Mouse (Mus musculus) forebrain, embryonic 12.5 days (tissue): Measurements from ENCODE around the gene Lce1e. TPM values are rescaled to one million over a fixed set of nuclear protein-coding genes. Genes with fewer than 3 reads are reported as not detected.
"Not testable (repeated sequence)": the region's sequence is repeated elsewhere in the genome, so short reads cannot be mapped to it uniquely, and the experiment has no call there.

Experiments
- ATAC-seq: fragments of 200-750 bp; cut with Nextera tagmentation; 2 replicates; pipeline ENCODE4 v1.8.0; 2017; ENCODE audit warnings: moderate TSS enrichment; ENCODE audit not compliant: low FRiP score
- H3K27ac ChIP-seq: fragments of 300-500 bp; sonication (generic); 2 replicates; pipeline ENCODE4 v1.5.1; 2016; ENCODE audit warnings: mild to moderate bottlenecking
- H3K27me3 ChIP-seq: fragments of 300-500 bp; sonication (generic); 2 replicates; pipeline ENCODE4 v1.6.1; 2016; ENCODE audit warnings: mild to moderate bottlenecking
- H3K36me3 ChIP-seq: fragments of 300-500 bp; sonication (generic); replicated peaks from 2 replicates; pipeline ENCODE4 v1.6.1; 2016; ENCODE audit warnings: mild to moderate bottlenecking
- H3K4me1 ChIP-seq: fragments of 300-500 bp; sonication (generic); 2 replicates; pipeline ENCODE4 v1.6.1; 2016
- H3K4me2 ChIP-seq: fragments of 300-500 bp; sonication (generic); 2 replicates; pipeline ENCODE4 v1.6.1; 2016; ENCODE audit warnings: mild to moderate bottlenecking, moderate library complexity
- H3K4me3 ChIP-seq: fragments of 300-500 bp; sonication (generic); replicated peaks from 2 replicates; pipeline ENCODE4 v1.5.1; 2016; ENCODE audit warnings: mild to moderate bottlenecking
- H3K9ac ChIP-seq: fragments of 300-500 bp; sonication (generic); 2 replicates; pipeline ENCODE4 v1.6.1; 2016; ENCODE audit warnings: mild to moderate bottlenecking
- H3K9me3 ChIP-seq: fragments of 300-500 bp; sonication (generic); 2 replicates; pipeline ENCODE4 v1.6.1; 2016
- WGBS: fragments of 180-500 bp; shearing (Covaris S2); methylation state at CpG from one replicate; pipeline ENCODE4 v1.1.7; 2016; 5-methylcytosine and 5-hydroxymethylcytosine counted together
- polyA plus RNA-seq: library from polyadenylated mRNA; unstranded; fragments of >200 nt; fragmentation: Nextera tagmentation; extraction: Ambion mirVana; gene quantifications from 2 replicates; pipeline ENCODE4 v1.2.1, GENCODE M21; 2016

The Lce1e gene
- polyA plus RNA-seq: not detected in 2 replicates

GRCm38 (mm10) chr3:92708974-92709373 lies at the start of gene Lce1e:
Gene Lce1e, minus strand, starts transcription at chr3:92709074.
- Histone ChIP-seq H3K27ac (no peak within 1 kb of the TSS), H3K9ac (no peak within 1 kb of the TSS), H3K4me3 (no peak within 1 kb of the TSS), H3K9me3 (no peaks in the 10 kb centered on the region), H3K4me2 (no peak within 1 kb of the TSS), H3K36me3 (no peaks in the 10 kb centered on the region), H3K27me3 (no peaks in the 10 kb centered on the region), H3K4me1 (no peaks in the 10 kb centered on the region)
- 88% methylated on average over 2 of the region's 2 CpGs for WGBS
- no peak for ATAC-seq

DNA sequence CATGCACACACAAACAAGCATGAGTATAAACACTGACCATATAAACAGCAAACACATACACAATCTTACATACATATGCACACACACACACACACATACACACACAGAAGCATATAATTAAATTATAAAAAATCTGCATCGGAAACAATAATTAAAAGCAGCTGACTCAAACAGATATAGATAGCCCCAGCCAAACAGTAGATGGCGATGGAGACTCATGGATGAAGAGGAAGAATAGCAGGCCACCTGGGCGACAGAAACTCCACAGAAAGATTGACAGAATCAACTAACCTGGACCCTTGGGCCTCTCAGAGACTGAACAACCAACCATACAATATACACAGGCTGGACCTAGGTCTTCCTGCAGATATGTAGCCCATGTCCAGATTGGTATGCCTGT lies 44.3 kb upstream of the Lce1e start:
- Histone ChIP-seq H3K4me2 (no peak overlapping the region), H3K4me1 (no peaks in the 10 kb centered on the region), H3K27ac (no peak overlapping the region), H3K36me3 (no peaks in the 10 kb centered on the region), H3K27me3 (no peaks in the 10 kb centered on the region), H3K4me3 (no peak overlapping the region), H3K9ac (no peak overlapping the region), H3K9me3 (no peaks in the 10 kb centered on the region)
- 43% methylated on average over 3 of the region's 3 CpGs for WGBS
- ATAC-seq: no peak

GRCm38 (mm10) chr3:92752238-92752637 lies 43.4 kb upstream of the Lce1e start, which contains the start of gene Lce1g:
Gene Lce1g, minus strand, starts transcription at chr3:92752338.
- H3K4me1 ChIP-seq: no peaks in the 10 kb centered on the region
- H3K9ac ChIP-seq: no peak within 1 kb of the TSS
- H3K4me2 ChIP-seq: no peak within 1 kb of the TSS
- no peaks in the 10 kb centered on the region for H3K27me3 ChIP-seq
- no peak within 1 kb of the TSS for H3K4me3 ChIP-seq
- ATAC-seq: no peak
- H3K36me3 ChIP-seq: no peaks in the 10 kb centered on the region
- H3K27ac ChIP-seq: no peak within 1 kb of the TSS
- 92% methylated on average over 1 of the region's 1 CpGs for WGBS
- no peaks in the 10 kb centered on the region for H3K9me3 ChIP-seq

GRCm38 (mm10) chr3:92738996-92739395 lies 30.1 kb upstream of the Lce1e start, which contains the start of gene Gm38119:
Gene Gm38119, minus strand, starts transcription at chr3:92739096.
- Histone ChIP-seq H3K9me3 (no peaks in the 10 kb centered on the region), H3K27ac (no peak within 1 kb of the TSS), H3K4me3 (no peak within 1 kb of the TSS), H3K9ac (no peak within 1 kb of the TSS), H3K36me3 (no peaks in the 10 kb centered on the region), H3K4me1 (no peaks in the 10 kb centered on the region), H3K27me3 (no peaks in the 10 kb centered on the region), H3K4me2 (no peak within 1 kb of the TSS)
- ATAC-seq: no peak
- WGBS: 67% methylated on average over 1 of the region's 1 CpGs

DNA sequence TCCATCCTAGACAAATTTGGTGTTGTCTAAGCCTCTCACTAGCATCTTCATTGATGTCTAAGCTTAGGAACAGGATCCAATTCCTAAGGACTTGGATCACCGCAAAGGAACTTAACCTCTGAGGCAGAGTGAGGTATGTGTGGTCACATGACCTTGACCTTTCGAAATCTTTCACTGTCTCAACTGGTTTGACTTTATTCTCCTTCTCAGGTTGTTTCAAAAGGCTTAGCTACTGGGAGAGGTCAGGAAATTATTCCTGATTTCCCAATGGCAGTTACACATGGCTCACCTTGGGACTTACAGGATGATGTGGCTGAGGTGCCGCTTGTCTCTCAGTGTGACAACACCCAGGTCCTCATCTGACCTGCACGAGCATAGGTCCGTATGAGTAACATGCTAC lies 13.8 kb upstream of the Lce1e start:
- ATAC-seq: no peak
- H3K27ac ChIP-seq: no peak overlapping the region
- no peak overlapping the region for H3K9ac ChIP-seq
- H3K27me3 ChIP-seq: no peaks in the 10 kb centered on the region
- H3K4me1 ChIP-seq: no peaks in the 10 kb centered on the region
- no peak overlapping the region for H3K4me2 ChIP-seq
- H3K36me3 ChIP-seq: no peaks in the 10 kb centered on the region
- H3K9me3 ChIP-seq: no peaks in the 10 kb centered on the region
- no peak overlapping the region for H3K4me3 ChIP-seq
- 92% methylated on average over 5 of the region's 5 CpGs for WGBS

DNA sequence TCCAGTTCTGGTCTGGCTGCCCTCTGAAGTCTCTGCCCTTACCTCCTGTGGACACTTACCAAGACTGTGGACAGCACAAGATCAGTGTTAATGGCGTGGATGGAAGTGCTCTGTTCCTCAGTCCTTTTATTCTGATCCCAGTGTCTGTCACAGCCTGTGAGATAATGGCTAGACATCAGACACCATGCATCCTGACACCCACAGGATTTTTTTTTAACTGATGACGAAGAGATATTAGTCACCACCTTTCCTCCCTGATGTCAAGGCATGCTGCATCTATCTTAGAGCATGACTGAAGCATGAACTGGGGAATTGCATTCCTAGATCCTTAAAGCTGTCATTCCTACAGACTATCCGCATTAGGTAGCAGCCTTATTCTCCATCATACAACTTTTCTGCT lies 11.4 kb upstream of the Lce1e start, which contains the start of gene Lce1f:
Gene Lce1f (minus strand): TSS at position 101 of the 400 bp plus-strand sequence.
- H3K4me1 ChIP-seq: no peaks in the 10 kb centered on the region
- 86% methylated on average over 3 of the region's 3 CpGs for WGBS
- ATAC-seq: no peak
- H3K9me3 ChIP-seq: no peaks in the 10 kb centered on the region
- H3K36me3 ChIP-seq: no peaks in the 10 kb centered on the region
- H3K9ac ChIP-seq: no peak within 1 kb of the TSS
- H3K27me3 ChIP-seq: no peaks in the 10 kb centered on the region
- H3K27ac ChIP-seq: no peak within 1 kb of the TSS
- H3K4me3 ChIP-seq: no peak within 1 kb of the TSS
- no peak within 1 kb of the TSS for H3K4me2 ChIP-seq

- no peaks in the 10 kb centered on the region for H3K27me3 ChIP-seq
- no peak overlapping the region for H3K27ac ChIP-seq
- ATAC-seq: no peak
- H3K4me1 ChIP-seq: no peaks in the 10 kb centered on the region
- no peaks in the 10 kb centered on the region for H3K9me3 ChIP-seq
- H3K4me2 ChIP-seq: no peak overlapping the region
- H3K36me3 ChIP-seq: no peaks in the 10 kb centered on the region
- H3K4me3 ChIP-seq: no peak overlapping the region
- no peak overlapping the region for H3K9ac ChIP-seq
Observed at GRCm38 (mm10) chr3:92715122-92715521, 6.2 kb upstream of the Lce1e start.

- H3K4me2 ChIP-seq: no peak overlapping the region
- no peak overlapping the region for H3K9ac ChIP-seq
- 20% methylated on average over 1 of the region's 1 CpGs for WGBS
- H3K27ac ChIP-seq: no peak overlapping the region
- no peaks in the 10 kb centered on the region for H3K27me3 ChIP-seq
- no peaks in the 10 kb centered on the region for H3K9me3 ChIP-seq
- ATAC-seq: no peak
- no peaks in the 10 kb centered on the region for H3K4me1 ChIP-seq
- H3K36me3 ChIP-seq: no peaks in the 10 kb centered on the region
- no peak overlapping the region for H3K4me3 ChIP-seq
Observed at GRCm38 (mm10) chr3:92694613-92695012, 14.3 kb downstream of the Lce1e start.

GRCm38 (mm10) chr3:92691688-92692087 lies 17.2 kb downstream of the Lce1e start:
- Histone ChIP-seq H3K4me3 (no peak overlapping the region), H3K4me1 (no peaks in the 10 kb centered on the region), H3K27ac (no peak overlapping the region), H3K4me2 (no peak overlapping the region), H3K9ac (no peak overlapping the region), H3K36me3 (no peaks in the 10 kb centered on the region), H3K27me3 (no peaks in the 10 kb centered on the region), H3K9me3 (no peaks in the 10 kb centered on the region)
- ATAC-seq: no peak

DNA sequence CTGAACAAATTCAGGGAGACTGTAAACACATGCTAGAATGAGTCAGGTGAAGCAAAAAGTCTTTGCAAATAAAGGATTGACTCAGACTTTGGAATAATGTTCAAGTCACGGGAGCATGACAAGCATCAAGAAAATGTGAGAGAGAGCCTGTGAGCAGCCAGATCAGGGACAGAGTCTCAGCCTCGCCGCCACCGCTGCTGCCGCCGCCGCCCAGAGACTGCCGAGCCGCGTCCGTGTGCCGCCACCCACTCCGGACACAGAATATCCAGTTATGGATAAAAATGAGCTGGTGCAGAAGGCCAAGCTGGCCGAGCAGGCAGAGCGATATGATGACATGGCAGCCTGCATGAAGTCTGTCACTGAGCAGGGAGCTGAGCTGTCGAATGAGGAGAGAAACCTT lies 19.7 kb downstream of the Lce1e start:
- not testable (repeated sequence) for H3K9me3 ChIP-seq, H3K27ac ChIP-seq, ATAC-seq, H3K27me3 ChIP-seq, H3K4me3 ChIP-seq, H3K9ac ChIP-seq, H3K4me1 ChIP-seq, H3K4me2 ChIP-seq, H3K36me3 ChIP-seq
- 81% methylated on average over 16 of the region's 16 CpGs for WGBS

- no peak for ATAC-seq
- 81% methylated on average over 2 of the region's 2 CpGs for WGBS
Observed at GRCm38 (mm10) chr3:92687110-92687509, 21.8 kb downstream of the Lce1e start, which contains the start of gene Lce1d. Gene Lce1d, minus strand, starts transcription at chr3:92687210.

DNA sequence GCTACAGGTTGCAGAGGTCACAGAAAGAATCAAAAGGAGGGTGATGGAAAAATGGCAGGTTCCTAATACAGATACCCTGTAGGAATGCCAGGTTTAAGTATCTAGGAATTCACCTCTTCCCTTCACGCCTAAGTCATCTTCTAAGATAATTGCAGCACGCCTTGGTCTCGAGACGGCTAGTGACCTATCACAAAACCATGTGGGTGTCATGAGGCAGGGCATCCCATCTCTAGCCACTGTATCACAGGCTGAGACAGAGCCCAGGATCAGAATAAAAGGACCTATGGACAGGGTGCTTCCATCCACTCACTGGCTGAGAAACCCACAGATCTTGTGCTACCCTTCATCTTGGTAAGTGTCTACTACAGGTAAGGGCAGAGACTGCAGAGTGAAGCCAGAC lies 29.9 kb downstream of the Lce1e start, which contains the start of gene Lce1c:
Gene Lce1c (plus strand): TSS at position 301 of the 400 bp plus-strand sequence.
- Histone ChIP-seq H3K9me3 (no peaks in the 10 kb centered on the region), H3K4me3 (no peak within 1 kb of the TSS), H3K4me2 (no peak within 1 kb of the TSS), H3K27me3 (no peaks in the 10 kb centered on the region), H3K4me1 (no peaks in the 10 kb centered on the region), H3K36me3 (no peaks in the 10 kb centered on the region), H3K9ac (no peak within 1 kb of the TSS), H3K27ac (no peak within 1 kb of the TSS)
- WGBS: 96% methylated on average over 4 of the region's 4 CpGs
- no peak for ATAC-seq

More at GRCm38 (mm10) chr3:92687110-92687509, 21.8 kb downstream of the Lce1e start, which contains the start of gene Lce1d:
- no peak within 1 kb of the TSS for H3K4me2 ChIP-seq
- no peaks in the 10 kb centered on the region for H3K27me3 ChIP-seq
- H3K4me1 ChIP-seq: no peaks in the 10 kb centered on the region
- H3K4me3 ChIP-seq: no peak within 1 kb of the TSS
- H3K9ac ChIP-seq: no peak within 1 kb of the TSS
- no peaks in the 10 kb centered on the region for H3K9me3 ChIP-seq
- H3K36me3 ChIP-seq: no peaks in the 10 kb centered on the region
- no peak within 1 kb of the TSS for H3K27ac ChIP-seq

DNA sequence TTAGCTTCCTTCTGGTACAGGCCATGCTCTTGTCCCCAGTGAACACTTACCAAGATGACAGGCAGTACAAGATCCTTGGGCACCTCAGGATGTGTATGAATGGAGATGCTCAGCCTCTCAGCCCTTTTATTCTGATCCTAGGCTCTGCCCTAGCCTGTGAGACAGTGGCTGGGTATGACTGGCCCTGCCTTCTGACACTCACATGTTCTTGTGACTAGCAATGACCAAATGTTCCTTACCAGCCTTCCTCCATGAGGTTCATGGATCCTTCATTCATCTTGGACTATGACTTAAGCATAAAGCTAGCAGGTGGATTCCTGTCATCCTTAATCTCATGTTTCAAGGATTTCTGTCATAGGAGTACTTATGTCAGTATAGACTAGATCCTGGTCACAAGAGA lies 38.7 kb downstream of the Lce1e start, which contains the start of gene Lce1a2:
Gene Lce1a2 (minus strand): TSS at position 101 of the 400 bp plus-strand sequence.
- no peak within 1 kb of the TSS for H3K4me2 ChIP-seq
- H3K4me3 ChIP-seq: no peak within 1 kb of the TSS
- H3K9ac ChIP-seq: no peak within 1 kb of the TSS
- no peak within 1 kb of the TSS for H3K27ac ChIP-seq
- no peaks in the 10 kb centered on the region for H3K27me3 ChIP-seq
- no peaks in the 10 kb centered on the region for H3K36me3 ChIP-seq
- H3K9me3 ChIP-seq: no peaks in the 10 kb centered on the region
- no peaks in the 10 kb centered on the region for H3K4me1 ChIP-seq
- ATAC-seq: no peak
